Mouse (Mus musculus): ENCODE measurements around the gene Crybg2. TPM values are rescaled to one million over a fixed set of nuclear protein-coding genes. Genes with fewer than 3 reads are reported as not detected.

Crybg2 gene
- polyA plus RNA-seq, 1 experiment from 2014 or later = 6.6 TPM

GRCm38 (mm10) chr4:134120192-134120805, 59.7 kb downstream of the Crybg2 start:
- Histone ChIP-seq H3K4me2 (ENCODE audit: low read length) (no peak overlapping the region), H3K9me3 (replicated peaks; ENCODE audit: control insufficient read depth, low read length, poor library complexity, severe bottlenecking) (no peaks in the 10 kb centered on the region), H3K4me3 (ENCODE audit: low read depth, low read length) (no peak overlapping the region), H3K9ac (ENCODE audit: low read depth, low read length) (no peak overlapping the region), H3K27me3 (ENCODE audit: control insufficient read depth, insufficient read depth, low read depth, low read length) (no peaks in the 10 kb centered on the region), H3K4me1 (ENCODE audit: control insufficient read depth, insufficient read depth, low read length) (0 out of 2 replicates have a peak, but pooled peaks cover 4% of the 10 kb centered on the region), H3K36me3 (ENCODE audit: control insufficient read depth, insufficient read depth, low read length) (no peaks in the 10 kb centered on the region), H3K27ac (ENCODE audit: low read length) (no peak overlapping the region)
- 83% methylated on average over 6 of the region's 6 CpGs for whole genome bisulfite sequencing
- ATAC-seq = no peak

GRCm38 (mm10) chr4:134120916-134121315, 60.3 kb downstream of the Crybg2 start:
- no peak overlapping the region for H3K4me3 ChIP-seq (ENCODE audit: low read depth, low read length)
- no peak for ATAC-seq
- no peak overlapping the region for H3K27ac ChIP-seq (ENCODE audit: low read length)
- H3K36me3 ChIP-seq (ENCODE audit: control insufficient read depth, insufficient read depth, low read length) = no peaks in the 10 kb centered on the region
- 0 out of 2 replicates have a peak, but pooled peaks cover 4% of the 10 kb centered on the region for H3K4me1 ChIP-seq (ENCODE audit: control insufficient read depth, insufficient read depth, low read length)
- no peaks in the 10 kb centered on the region for H3K9me3 ChIP-seq (replicated peaks; ENCODE audit: control insufficient read depth, low read length, poor library complexity, severe bottlenecking)
- H3K4me2 ChIP-seq (ENCODE audit: low read length) = no peak overlapping the region
- H3K9ac ChIP-seq (ENCODE audit: low read depth, low read length) = no peak overlapping the region
- 92% methylated on average over 4 of the region's 4 CpGs for whole genome bisulfite sequencing
- H3K27me3 ChIP-seq (ENCODE audit: control insufficient read depth, insufficient read depth, low read depth, low read length) = no peaks in the 10 kb centered on the region

DNA sequence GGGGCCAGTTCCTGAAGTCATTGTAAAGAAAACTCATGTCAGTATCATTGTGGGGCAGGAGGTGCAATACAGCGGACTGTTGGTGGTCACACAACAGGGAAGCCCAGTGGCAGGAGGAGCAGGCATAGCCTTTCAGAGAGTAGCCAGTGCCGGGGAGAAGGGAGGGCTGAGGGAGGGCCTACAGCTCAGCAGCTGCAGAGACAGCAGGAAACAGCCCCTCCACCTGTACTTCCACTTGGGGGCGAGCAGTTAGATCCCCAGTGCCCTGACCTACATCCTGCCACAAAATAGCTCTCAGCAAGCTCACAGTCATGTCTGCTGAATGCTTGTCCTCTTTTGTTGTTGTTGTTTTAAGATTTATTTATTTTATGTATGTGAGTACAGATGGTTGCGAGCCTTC, 61.0 kb downstream of the Crybg2 start:
- no peak for ATAC-seq
- no peak overlapping the region for H3K4me3 ChIP-seq (ENCODE audit: low read depth, low read length)
- H3K36me3 ChIP-seq (ENCODE audit: control insufficient read depth, insufficient read depth, low read length) = no peaks in the 10 kb centered on the region
- no peak overlapping the region for H3K4me2 ChIP-seq (ENCODE audit: low read length)
- no peak overlapping the region for H3K9ac ChIP-seq (ENCODE audit: low read depth, low read length)
- no peaks in the 10 kb centered on the region for H3K9me3 ChIP-seq (replicated peaks; ENCODE audit: control insufficient read depth, low read length, poor library complexity, severe bottlenecking)
- H3K4me1 ChIP-seq (ENCODE audit: control insufficient read depth, insufficient read depth, low read length) = 0 out of 2 replicates have a peak, but pooled peaks cover 4% of the 10 kb centered on the region
- H3K27me3 ChIP-seq (ENCODE audit: control insufficient read depth, insufficient read depth, low read depth, low read length) = no peaks in the 10 kb centered on the region
- WGBS = 42% methylated on average over 4 of the region's 4 CpGs
- H3K27ac ChIP-seq (ENCODE audit: low read length) = no peak overlapping the region

DNA sequence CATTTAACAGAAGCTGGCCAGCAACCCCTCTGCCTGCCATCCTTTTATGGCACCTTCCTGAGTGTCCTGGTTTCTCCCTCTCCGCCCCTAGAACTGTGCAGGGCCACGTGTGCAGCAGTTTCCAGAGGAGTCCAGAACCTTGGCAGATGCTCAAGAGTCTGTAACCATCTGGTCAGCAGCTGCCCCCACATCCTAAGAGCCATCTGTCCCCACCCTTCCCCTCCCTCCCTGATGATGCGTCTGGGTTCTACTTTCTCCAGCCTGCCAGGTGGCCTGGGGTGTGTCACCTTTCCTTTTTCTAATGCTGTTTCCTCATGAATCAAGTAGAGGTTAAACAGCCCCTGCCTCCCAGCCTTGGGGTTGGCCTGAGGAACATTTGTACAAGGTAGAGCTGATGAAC, 61.7 kb downstream of the Crybg2 start:
- no peak overlapping the region for H3K27ac ChIP-seq (ENCODE audit: low read length)
- WGBS = 52% methylated on average over 3 of the region's 3 CpGs
- H3K36me3 ChIP-seq (ENCODE audit: control insufficient read depth, insufficient read depth, low read length) = no peaks in the 10 kb centered on the region
- no peaks in the 10 kb centered on the region for H3K9me3 ChIP-seq (replicated peaks; ENCODE audit: control insufficient read depth, low read length, poor library complexity, severe bottlenecking)
- no peak overlapping the region for H3K9ac ChIP-seq (ENCODE audit: low read depth, low read length)
- ATAC-seq = no peak
- H3K4me3 ChIP-seq (ENCODE audit: low read depth, low read length) = no peak overlapping the region
- H3K27me3 ChIP-seq (ENCODE audit: control insufficient read depth, insufficient read depth, low read depth, low read length) = no peaks in the 10 kb centered on the region
- no peak overlapping the region for H3K4me2 ChIP-seq (ENCODE audit: low read length)
- peaks cover 8% of the 10 kb centered on the region for H3K4me1 ChIP-seq (ENCODE audit: control insufficient read depth, insufficient read depth, low read length)

GRCm38 (mm10) chr4:134123147-134123546, 62.5 kb downstream of the Crybg2 start:
- no peaks in the 10 kb centered on the region for H3K9me3 ChIP-seq (replicated peaks; ENCODE audit: control insufficient read depth, low read length, poor library complexity, severe bottlenecking)

GRCm38 (mm10) chr4:134123680-134124551, 63.3 kb downstream of the Crybg2 start:
- H3K36me3 ChIP-seq (ENCODE audit: control insufficient read depth, insufficient read depth, low read length) = no peaks in the 10 kb centered on the region
- ATAC-seq = no peak
- no peaks in the 10 kb centered on the region for H3K9me3 ChIP-seq (replicated peaks; ENCODE audit: control insufficient read depth, low read length, poor library complexity, severe bottlenecking)
- no peaks in the 10 kb centered on the region for H3K27me3 ChIP-seq (ENCODE audit: control insufficient read depth, insufficient read depth, low read depth, low read length)
- no peak overlapping the region for H3K27ac ChIP-seq (ENCODE audit: low read length)
- H3K4me1 ChIP-seq (ENCODE audit: control insufficient read depth, insufficient read depth, low read length) = peaks cover 15% of the 10 kb centered on the region
- WGBS = 28% methylated on average over 17 of the region's 17 CpGs
- no peak overlapping the region for H3K4me3 ChIP-seq (ENCODE audit: low read depth, low read length)
- no peak overlapping the region for H3K9ac ChIP-seq (ENCODE audit: low read depth, low read length)
- H3K4me2 ChIP-seq (ENCODE audit: low read length) = peak overlapping the region; percentile 22; the same call in 1 of the 2 replicates

More at GRCm38 (mm10) chr4:134123147-134123546, 62.5 kb downstream of the Crybg2 start:
- 96% methylated on average over 6 of the region's 6 CpGs for WGBS
- Histone ChIP-seq H3K36me3 (ENCODE audit: control insufficient read depth, insufficient read depth, low read length) (no peaks in the 10 kb centered on the region), H3K9ac (ENCODE audit: low read depth, low read length) (no peak overlapping the region), H3K27me3 (ENCODE audit: control insufficient read depth, insufficient read depth, low read depth, low read length) (no peaks in the 10 kb centered on the region), H3K27ac (ENCODE audit: low read length) (no peak overlapping the region), H3K4me1 (ENCODE audit: control insufficient read depth, insufficient read depth, low read length) (peaks cover 14% of the 10 kb centered on the region), H3K4me2 (ENCODE audit: low read length) (no peak overlapping the region), H3K4me3 (ENCODE audit: low read depth, low read length) (no peak overlapping the region)
- ATAC-seq = no peak

DNA sequence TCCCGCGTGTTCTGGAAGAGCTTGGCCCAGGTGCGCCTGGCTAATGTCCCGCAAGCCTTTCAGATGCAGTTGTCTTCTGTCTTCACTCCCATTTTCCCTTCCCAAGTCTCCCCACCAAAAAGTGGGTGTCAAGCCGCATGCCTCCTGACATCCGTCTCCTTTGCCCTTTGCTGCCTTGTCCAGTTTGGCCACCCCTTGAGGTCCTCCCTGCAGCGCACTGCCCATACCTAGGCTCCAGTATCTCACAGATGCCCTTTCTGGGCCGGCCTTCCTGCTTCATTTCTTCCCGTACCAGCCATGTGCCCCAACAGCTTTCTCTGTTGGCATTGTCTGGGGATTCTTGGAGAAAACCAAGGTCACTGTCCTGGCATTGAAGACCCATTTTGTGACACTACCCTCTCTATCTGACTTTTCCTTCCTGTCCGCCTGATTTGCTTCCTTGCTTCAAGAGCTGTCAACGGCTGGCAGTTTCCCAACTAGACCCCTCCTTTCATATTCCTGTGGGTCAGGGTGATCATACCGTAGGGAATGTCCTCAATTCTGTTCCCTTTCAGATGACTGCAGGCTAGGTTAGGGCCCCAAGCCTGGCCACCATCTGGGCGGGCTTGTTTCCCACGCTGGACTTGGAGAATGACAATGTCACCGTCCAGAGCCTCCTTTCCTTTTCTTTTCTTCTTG, 64.9 kb downstream of the Crybg2 start:
- Histone ChIP-seq H3K27ac (ENCODE audit: low read length) (no peak overlapping the region), H3K36me3 (ENCODE audit: control insufficient read depth, insufficient read depth, low read length) (no peaks in the 10 kb centered on the region), H3K27me3 (ENCODE audit: control insufficient read depth, insufficient read depth, low read depth, low read length) (no peaks in the 10 kb centered on the region), H3K4me1 (ENCODE audit: control insufficient read depth, insufficient read depth, low read length) (peaks cover 20% of the 10 kb centered on the region), H3K4me3 (ENCODE audit: low read depth, low read length) (no peak overlapping the region), H3K4me2 (ENCODE audit: low read length) (no peak overlapping the region), H3K9ac (ENCODE audit: low read depth, low read length) (no peak overlapping the region), H3K9me3 (replicated peaks; ENCODE audit: control insufficient read depth, low read length, poor library complexity, severe bottlenecking) (no peaks in the 10 kb centered on the region)
- 85% methylated on average over 15 of the region's 15 CpGs for WGBS
- no peak for ATAC-seq

GRCm38 (mm10) chr4:134126300-134127120, 65.9 kb downstream of the Crybg2 start:
- H3K4me1 ChIP-seq (ENCODE audit: control insufficient read depth, insufficient read depth, low read length) = peaks cover 20% of the 10 kb centered on the region
- H3K27ac ChIP-seq (ENCODE audit: low read length) = no peak overlapping the region
- H3K9ac ChIP-seq (ENCODE audit: low read depth, low read length) = no peak overlapping the region
- H3K27me3 ChIP-seq (ENCODE audit: control insufficient read depth, insufficient read depth, low read depth, low read length) = no peaks in the 10 kb centered on the region
- H3K36me3 ChIP-seq (ENCODE audit: control insufficient read depth, insufficient read depth, low read length) = peaks cover 5% of the 10 kb centered on the region; the same call in 1 of the 2 replicates
- H3K4me2 ChIP-seq (ENCODE audit: low read length) = no peak overlapping the region; the same call in 1 of the 2 replicates
- ATAC-seq = no peak
- H3K4me3 ChIP-seq (ENCODE audit: low read depth, low read length) = no peak overlapping the region
- H3K9me3 ChIP-seq (replicated peaks; ENCODE audit: control insufficient read depth, low read length, poor library complexity, severe bottlenecking) = no peaks in the 10 kb centered on the region
- WGBS = 87% methylated on average over 21 of the region's 21 CpGs

Measured in midbrain, embryonic 16.5 days (tissue).